Mouse (Mus musculus) large intestine, adult 2 months (tissue): ENCODE data around the gene Bglap2. TPM values are rescaled to one million over a fixed set of nuclear protein-coding genes. Genes with fewer than 3 reads are reported as not detected.
"Not testable (repeated sequence)": the region's sequence is repeated elsewhere in the genome, so short reads cannot be mapped to it uniquely, and the experiment has no call there.

Experiments
- DNase-seq: peaks from one replicate; pipeline ENCODE4 v3.0.0-alpha.2; 2012; ENCODE audit warnings: low read depth, low spot score
- WGBS: fragments of 180-500 bp; shearing (Covaris S2); methylation state at CpG from one replicate; pipeline ENCODE4 v1.1.7; 2018; 5-methylcytosine and 5-hydroxymethylcytosine counted together
- polyA plus RNA-seq: library from polyadenylated mRNA; depleted of rRNA; stranded (reverse); fragments of >200 nt; gene quantifications from 2 replicates; pipeline ENCODE4 v1.2.3, GENCODE M21; 2012

Bglap2 gene
- polyA plus RNA-seq, 1 experiment, result 0.36 TPM

- 91% methylated on average over 8 of the region's 8 CpGs for WGBS
- no peak for DNase-seq
Observed at GRCm38 (mm10) chr3:88395742-88396141, 17.2 kb upstream of the Bglap2 start.

GRCm38 (mm10) chr3:88395288-88395687 is 16.8 kb upstream of the Bglap2 start:
- DNase-seq, result no peak
- WGBS, result 93% methylated on average over 6 of the region's 6 CpGs

GRCm38 (mm10) chr3:88393776-88394375 is 15.4 kb upstream of the Bglap2 start:
- no peak for DNase-seq
- 82% methylated on average over 9 of the region's 9 CpGs for WGBS

- WGBS, result 71% methylated on average over 5 of the region's 5 CpGs
Observed at GRCm38 (mm10) chr3:88384364-88384763, 5.9 kb upstream of the Bglap2 start, which contains the start of gene Bglap. TSS of gene Bglap (minus strand) at chr3:88384464.

GRCm38 (mm10) chr3:88382383-88382782 is 3.9 kb upstream of the Bglap2 start:
- 50% methylated on average over 2 of the region's 7 CpGs for WGBS
- not testable (repeated sequence) for DNase-seq

More at GRCm38 (mm10) chr3:88384364-88384763, 5.9 kb upstream of the Bglap2 start, which contains the start of gene Bglap:
- DNase-seq, result no peak

GRCm38 (mm10) chr3:88381389-88382315 is 3.2 kb upstream of the Bglap2 start:
- DNase-seq, result not testable (repeated sequence)
- WGBS, result 11% methylated on average over 22 of the region's 22 CpGs

- not testable (repeated sequence) for DNase-seq
- 40% methylated on average over 6 of the region's 7 CpGs for WGBS
Observed at GRCm38 (mm10) chr3:88376644-88377043, 1.9 kb downstream of the Bglap2 start.

- peak; percentile 21 for DNase-seq
- 13% methylated on average over 19 of the region's 19 CpGs for WGBS
Observed at GRCm38 (mm10) chr3:88375750-88376626, 2.5 kb downstream of the Bglap2 start.

- WGBS, result 71% methylated on average over 9 of the region's 9 CpGs
- DNase-seq, result not testable (repeated sequence)
Observed at GRCm38 (mm10) chr3:88372643-88373042, 5.9 kb downstream of the Bglap2 start, which contains the start of gene Bglap3. TSS of gene Bglap3 (minus strand) at chr3:88372743.

GRCm38 (mm10) chr3:88368511-88368910 is 10.0 kb downstream of the Bglap2 start:
- not testable (repeated sequence) for DNase-seq
- WGBS, result 89% methylated on average over 7 of the region's 7 CpGs

- 71% methylated on average over 4 of the region's 7 CpGs for WGBS
- not testable (repeated sequence) for DNase-seq
Observed at GRCm38 (mm10) chr3:88367517-88367916, 11.0 kb downstream of the Bglap2 start.

GRCm38 (mm10) chr3:88366830-88367428 is 11.6 kb downstream of the Bglap2 start:
- DNase-seq, result not testable (repeated sequence)

GRCm38 (mm10) chr3:88365705-88366361 is 12.7 kb downstream of the Bglap2 start:
- no peak for DNase-seq
- 58% methylated on average over 33 of the region's 34 CpGs for WGBS

More at GRCm38 (mm10) chr3:88366830-88367428, 11.6 kb downstream of the Bglap2 start:
- 7% methylated on average over 22 of the region's 22 CpGs for WGBS

GRCm38 (mm10) chr3:88364337-88364736 is 14.2 kb downstream of the Bglap2 start, which contains the start of gene Paqr6:
TSS of gene Paqr6 (plus strand) at chr3:88364584.
- DNase-seq, result no peak

GRCm38 (mm10) chr3:88363700-88364099 is 14.8 kb downstream of the Bglap2 start:
- no peak for DNase-seq

More at GRCm38 (mm10) chr3:88364337-88364736, 14.2 kb downstream of the Bglap2 start, which contains the start of gene Paqr6:
- WGBS, result 8% methylated on average over 16 of the region's 16 CpGs

GRCm38 (mm10) chr3:88361612-88362313 is 16.7 kb downstream of the Bglap2 start:
- DNase-seq, result no peak

More at GRCm38 (mm10) chr3:88363700-88364099, 14.8 kb downstream of the Bglap2 start:
- 34% methylated on average over 4 of the region's 4 CpGs for WGBS

GRCm38 (mm10) chr3:88361096-88361495 is 17.4 kb downstream of the Bglap2 start:
- 73% methylated on average over 6 of the region's 6 CpGs for WGBS
- no peak for DNase-seq

More at GRCm38 (mm10) chr3:88361612-88362313, 16.7 kb downstream of the Bglap2 start:
- WGBS, result 81% methylated on average over 2 of the region's 2 CpGs

GRCm38 (mm10) chr3:88359989-88360388 is 18.5 kb downstream of the Bglap2 start:
- no peak for DNase-seq

More at GRCm38 (mm10) chr3:88359989-88360388, 18.5 kb downstream of the Bglap2 start:
- 78% methylated on average over 3 of the region's 3 CpGs for WGBS
